Mouse (Mus musculus) small intestine, adult 2 months (tissue): ENCODE measurements around the gene Rgs9bp. TPM values are rescaled to one million over a fixed set of nuclear protein-coding genes. Genes with fewer than 3 reads are reported as not detected.
A peak's percentile ranks its signal among the peaks of the same experiment; 100 is the strongest.
"Not testable (repeated sequence)": the region's sequence is repeated elsewhere in the genome, so short reads cannot be mapped to it uniquely, and the experiment has no call there.

Source experiments
- H3K27ac ChIP-seq: fragments of 200-500 bp; 2 replicates; pipeline ENCODE4 v1.5.1; 2012; ENCODE audit warnings: low read depth, low read length, control low read depth, inconsistent platforms; ENCODE audit not compliant: insufficient read depth
- H3K27me3 ChIP-seq: fragments of 200-500 bp; 2 replicates; pipeline ENCODE4 v1.6.1; 2012; ENCODE audit warnings: mild to moderate bottlenecking, moderate library complexity, low read length, inconsistent platforms; ENCODE audit not compliant: control insufficient read depth, insufficient read depth
- H3K36me3 ChIP-seq: fragments of 200-500 bp; 2 replicates; pipeline ENCODE4 v1.6.1; 2012; ENCODE audit warnings: mild to moderate bottlenecking, low read length, control low read depth, inconsistent platforms; ENCODE audit not compliant: control insufficient read depth, insufficient read depth
- H3K4me1 ChIP-seq: fragments of 200-500 bp; 2 replicates; pipeline ENCODE4 v1.6.1; 2012; ENCODE audit warnings: low read length, inconsistent platforms, mixed read lengths; ENCODE audit not compliant: control insufficient read depth, insufficient read depth, insufficient read length
- H3K4me3 ChIP-seq: fragments of 200-500 bp; 2 replicates; pipeline ENCODE4 v1.5.1; 2012; ENCODE audit warnings: low read depth, mild to moderate bottlenecking, control low read depth, inconsistent platforms, low read length, moderate library complexity
- CTCF ChIP-seq: fragments of 200-500 bp; IDR thresholded peaks from 2 replicates; pipeline ENCODE4 v1.5.1; 2012; ENCODE audit warnings: low read depth, mild to moderate bottlenecking, control low read depth, inconsistent platforms, low read length, moderate library complexity, mixed read lengths; ENCODE audit not compliant: insufficient replicate concordance, insufficient read length; ENCODE audit errors: extremely low read depth
- POLR2A ChIP-seq: fragments of 200-500 bp; IDR thresholded peaks from 2 replicates; pipeline ENCODE4 v1.6.1; 2012; ENCODE audit warnings: low read depth, mild to moderate bottlenecking, control low read depth, inconsistent platforms, low read length, moderate library complexity
- WGBS: fragments of 180-500 bp; shearing (Covaris S2); methylation state at CpG from one replicate; pipeline ENCODE4 v1.1.7; 2018; 5-methylcytosine and 5-hydroxymethylcytosine counted together
- polyA plus RNA-seq: library from polyadenylated mRNA; depleted of rRNA; stranded (reverse); fragments of >200 nt; gene quantifications from 2 replicates; pipeline ENCODE4 v1.2.3, GENCODE M21; 2012

Gene Rgs9bp
- polyA plus RNA-seq, 1 experiment = 0.03 TPM

GRCm38 (mm10) chr7:35583476-35584025 is 1.8 kb downstream of the Rgs9bp start:
- Histone ChIP-seq H3K4me1 (peaks cover 5% of the 10 kb centered on the region), H3K36me3 (no peaks in the 10 kb centered on the region), H3K4me3 (no peak overlapping the region), H3K27me3 (peaks cover 19% of the 10 kb centered on the region), H3K27ac (no peak overlapping the region)
- 28% methylated on average over 11 of the region's 11 CpGs for WGBS
- no peak for TF ChIP-seq CTCF
- no peak for TF ChIP-seq POLR2A

- Histone ChIP-seq H3K36me3 (no peaks in the 10 kb centered on the region), H3K27me3 (peaks cover 19% of the 10 kb centered on the region), H3K27ac (no peak overlapping the region), H3K4me3 (no peak overlapping the region), H3K4me1 (peaks cover 5% of the 10 kb centered on the region)
- TF ChIP-seq CTCF (no peak), POLR2A (no peak)
- WGBS = 72% methylated on average over 5 of the region's 5 CpGs
Observed at GRCm38 (mm10) chr7:35582719-35583118, 2.7 kb downstream of the Rgs9bp start.

GRCm38 (mm10) chr7:35579849-35580248 is 5.5 kb downstream of the Rgs9bp start:
- WGBS = 44% methylated on average over 4 of the region's 4 CpGs
- peaks cover 2% of the 10 kb centered on the region; the same call in 1 of the 2 replicates for H3K4me1 ChIP-seq
- no peak overlapping the region for H3K27ac ChIP-seq
- no peak overlapping the region for H3K4me3 ChIP-seq
- peaks cover 16% of the 10 kb centered on the region for H3K27me3 ChIP-seq
- TF ChIP-seq POLR2A = no peak
- TF ChIP-seq CTCF = peak; percentile 83; the same call in 1 of the 2 replicates
- H3K36me3 ChIP-seq = no peaks in the 10 kb centered on the region

- H3K4me1 ChIP-seq, H3K4me3 ChIP-seq, H3K36me3 ChIP-seq, H3K27ac ChIP-seq, H3K27me3 ChIP-seq: not testable (repeated sequence)
- 22% methylated on average over 6 of the region's 6 CpGs for WGBS
Observed at GRCm38 (mm10) chr7:35570883-35571282, 14.5 kb downstream of the Rgs9bp start.

GRCm38 (mm10) chr7:35569724-35570123 is 15.7 kb downstream of the Rgs9bp start:
- WGBS = 62% methylated on average over 4 of the region's 4 CpGs
- not testable (repeated sequence) for H3K27me3 ChIP-seq, H3K36me3 ChIP-seq, H3K4me3 ChIP-seq, H3K27ac ChIP-seq, H3K4me1 ChIP-seq

GRCm38 (mm10) chr7:35565965-35566364 is 19.4 kb downstream of the Rgs9bp start:
- H3K4me3 ChIP-seq, H3K27me3 ChIP-seq, H3K4me1 ChIP-seq, H3K36me3 ChIP-seq, H3K27ac ChIP-seq: not testable (repeated sequence)
- WGBS = 86% methylated on average over 13 of the region's 13 CpGs

GRCm38 (mm10) chr7:35564872-35565271 is 20.5 kb downstream of the Rgs9bp start:
- 79% methylated on average over 10 of the region's 10 CpGs for WGBS
- not testable (repeated sequence) for H3K27ac ChIP-seq

GRCm38 (mm10) chr7:35564067-35564865 is 21.1 kb downstream of the Rgs9bp start:
- TF ChIP-seq CTCF = no peak
- Histone ChIP-seq H3K27ac (no peak overlapping the region), H3K27me3 (no peaks in the 10 kb centered on the region), H3K4me1 (no peaks in the 10 kb centered on the region), H3K4me3 (no peak overlapping the region), H3K36me3 (no peaks in the 10 kb centered on the region)
- 77% methylated on average over 2 of the region's 2 CpGs for WGBS

More at GRCm38 (mm10) chr7:35564872-35565271, 20.5 kb downstream of the Rgs9bp start:
- H3K36me3 ChIP-seq, H3K4me3 ChIP-seq, H3K4me1 ChIP-seq, H3K27me3 ChIP-seq: not testable (repeated sequence)
